Mouse (Mus musculus) urinary bladder, postnatal 25 days (tissue): Measurements from ENCODE around the gene Myo1d.

Source experiments
- DNase-seq: peaks from one replicate; pipeline ENCODE4 v3.0.0; 2022; ENCODE audit warnings: low spot score

The Myo1d gene

GRCm38 (mm10) chr11:80781535-80781934, 1.7 kb upstream of the Myo1d start:
- DNase-seq: no peak

GRCm38 (mm10) chr11:80778916-80779526, 804 bp downstream of the Myo1d start:
- no peak for DNase-seq

GRCm38 (mm10) chr11:80778157-80778556, 1.7 kb downstream of the Myo1d start:
- DNase-seq: no peak

GRCm38 (mm10) chr11:80777708-80778107, 2.1 kb downstream of the Myo1d start:
- DNase-seq: no peak

GRCm38 (mm10) chr11:80775535-80775934, 4.3 kb downstream of the Myo1d start:
- no peak for DNase-seq

GRCm38 (mm10) chr11:80772595-80773210, 7.1 kb downstream of the Myo1d start:
- no peak for DNase-seq

- DNase-seq: no peak
Observed at GRCm38 (mm10) chr11:80771596-80772250, 8.1 kb downstream of the Myo1d start.

- DNase-seq: no peak
Observed at GRCm38 (mm10) chr11:80771186-80771585, 8.6 kb downstream of the Myo1d start.

- no peak for DNase-seq
Observed at GRCm38 (mm10) chr11:80767320-80767617, 12.6 kb downstream of the Myo1d start.

GRCm38 (mm10) chr11:80766472-80767319, 13.1 kb downstream of the Myo1d start:
- no peak for DNase-seq

GRCm38 (mm10) chr11:80766068-80766467, 13.8 kb downstream of the Myo1d start:
- DNase-seq: no peak

GRCm38 (mm10) chr11:80762066-80762465, 17.8 kb downstream of the Myo1d start:
- DNase-seq: no peak

GRCm38 (mm10) chr11:80761285-80761974, 18.4 kb downstream of the Myo1d start:
- no peak for DNase-seq

- no peak for DNase-seq
Observed at GRCm38 (mm10) chr11:80759023-80759422, 20.8 kb downstream of the Myo1d start.

- DNase-seq: no peak
Observed at GRCm38 (mm10) chr11:80754201-80754600, 25.6 kb downstream of the Myo1d start.

GRCm38 (mm10) chr11:80751168-80751567, 28.7 kb downstream of the Myo1d start:
- DNase-seq: no peak

GRCm38 (mm10) chr11:80749187-80749586, 30.6 kb downstream of the Myo1d start:
- no peak for DNase-seq

- DNase-seq: no peak
Observed at GRCm38 (mm10) chr11:80745426-80745825, 34.4 kb downstream of the Myo1d start.

- no peak for DNase-seq
Observed at GRCm38 (mm10) chr11:80743823-80744410, 35.9 kb downstream of the Myo1d start.

- DNase-seq: no peak
Observed at GRCm38 (mm10) chr11:80742462-80742861, 37.4 kb downstream of the Myo1d start.

GRCm38 (mm10) chr11:80734771-80735170, 45.1 kb downstream of the Myo1d start:
- no peak for DNase-seq

GRCm38 (mm10) chr11:80724701-80725100, 55.1 kb downstream of the Myo1d start:
- DNase-seq: no peak
